Mouse (Mus musculus) skeletal muscle tissue, adult 2 months (tissue): ENCODE data around the gene Gjb6.
A peak's percentile ranks its signal among the peaks of the same experiment; 100 is the strongest.

ENCODE experiments used
- DNase-seq: peaks from one replicate; pipeline ENCODE4 v3.0.0-alpha.2; 2012; ENCODE audit warnings: low read depth, low spot score

Gjb6 gene

GRCm38 (mm10) chr14:57133161-57133661, at the start of gene Gjb6:
TSS of gene Gjb6 (minus strand) at chr14:57133611.
- DNase-seq: no peak

DNA sequence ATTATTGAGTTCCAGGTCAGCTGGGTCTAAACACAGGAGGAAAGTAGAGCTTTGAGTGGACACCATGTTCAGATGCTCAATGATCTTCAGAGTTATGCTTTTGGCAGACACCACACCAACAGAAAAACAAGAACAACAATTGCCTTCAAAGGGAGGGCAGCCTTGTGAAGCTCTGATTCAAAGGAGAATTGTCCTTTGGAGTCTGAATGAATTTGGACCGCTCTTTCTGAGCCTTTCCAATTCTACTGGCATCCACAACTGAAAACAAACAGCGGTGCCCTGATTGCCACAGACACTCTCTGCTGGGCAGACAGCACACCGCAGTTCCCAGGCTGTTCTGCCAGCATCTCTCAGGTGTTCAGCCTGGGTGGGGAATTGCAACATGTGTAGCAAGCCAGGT, 32.1 kb upstream of the Gjb6 start:
- DNase-seq: no peak

GRCm38 (mm10) chr14:57161833-57162232, 28.4 kb upstream of the Gjb6 start:
- DNase-seq: no peak

- DNase-seq: peak; percentile 77
Observed at GRCm38 (mm10) chr14:57161201-57161600, 27.8 kb upstream of the Gjb6 start.

DNA sequence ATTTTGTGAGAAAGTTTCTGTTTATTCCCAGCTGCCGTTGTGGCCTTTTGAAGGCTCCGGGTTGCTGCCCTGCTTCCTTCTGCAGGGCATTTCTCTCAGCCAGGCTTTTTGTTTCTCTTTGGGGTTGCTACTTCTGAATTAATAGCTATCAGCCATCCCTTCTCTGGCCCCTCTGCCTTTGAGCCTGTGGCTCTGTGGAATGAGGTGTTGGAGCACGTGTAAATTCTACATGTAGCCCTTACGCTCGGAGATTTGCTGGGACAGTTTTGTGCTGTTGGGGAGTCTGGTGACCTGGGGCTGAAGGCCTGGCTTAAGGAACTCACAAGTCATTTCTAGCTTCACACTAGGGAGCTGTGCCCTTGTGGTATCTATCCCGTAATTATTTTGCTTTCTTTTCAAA, 21.5 kb upstream of the Gjb6 start:
- no peak for DNase-seq

GRCm38 (mm10) chr14:57145741-57146140, 12.3 kb upstream of the Gjb6 start:
- no peak for DNase-seq

- DNase-seq: no peak
Observed at GRCm38 (mm10) chr14:57135265-57135664, 1.9 kb upstream of the Gjb6 start.

- DNase-seq: no peak
Observed at GRCm38 (mm10) chr14:57127383-57127782, 6.0 kb downstream of the Gjb6 start.

- no peak for DNase-seq
Observed at GRCm38 (mm10) chr14:57122295-57122694, 11.1 kb downstream of the Gjb6 start.

DNA sequence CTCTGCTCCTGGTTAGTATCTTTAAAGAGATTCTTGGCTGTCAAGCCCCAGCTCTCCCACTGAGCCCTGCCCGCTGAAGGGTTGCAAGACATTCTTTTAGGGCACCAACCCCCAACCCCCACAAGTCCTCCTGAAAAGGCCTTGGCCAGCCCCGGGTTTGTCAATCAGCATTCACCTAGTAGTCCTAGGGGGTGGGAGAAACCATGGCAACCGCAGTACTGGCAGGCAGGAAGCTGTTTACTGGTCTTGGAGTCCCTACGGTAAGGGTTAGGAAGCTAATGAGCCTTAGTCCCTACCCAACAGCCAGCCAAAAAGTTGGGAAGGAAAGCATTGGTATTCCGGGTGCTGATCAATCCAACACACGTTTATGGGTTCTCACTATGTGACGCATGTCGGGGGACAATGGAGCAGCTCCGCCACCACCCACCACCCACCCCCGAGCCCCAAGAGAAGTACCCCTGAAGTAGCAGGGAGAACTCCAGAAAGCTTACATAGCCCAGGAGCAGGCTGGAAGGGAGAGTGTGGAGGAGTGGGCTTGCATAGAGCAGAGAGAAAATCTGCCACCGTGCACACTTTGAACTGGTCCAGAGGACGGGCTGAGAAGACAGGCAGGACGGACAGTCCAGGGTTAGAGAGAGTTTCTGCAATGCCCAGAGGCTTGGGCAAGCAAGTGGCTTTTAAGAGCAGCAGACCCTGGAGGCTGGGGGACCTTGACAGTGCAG, 17.4 kb downstream of the Gjb6 start, which contains the start of gene Gm4491:
Gene Gm4491 (minus strand): TSS at position 61 of the 722 bp plus-strand sequence.
- no peak for DNase-seq

DNA sequence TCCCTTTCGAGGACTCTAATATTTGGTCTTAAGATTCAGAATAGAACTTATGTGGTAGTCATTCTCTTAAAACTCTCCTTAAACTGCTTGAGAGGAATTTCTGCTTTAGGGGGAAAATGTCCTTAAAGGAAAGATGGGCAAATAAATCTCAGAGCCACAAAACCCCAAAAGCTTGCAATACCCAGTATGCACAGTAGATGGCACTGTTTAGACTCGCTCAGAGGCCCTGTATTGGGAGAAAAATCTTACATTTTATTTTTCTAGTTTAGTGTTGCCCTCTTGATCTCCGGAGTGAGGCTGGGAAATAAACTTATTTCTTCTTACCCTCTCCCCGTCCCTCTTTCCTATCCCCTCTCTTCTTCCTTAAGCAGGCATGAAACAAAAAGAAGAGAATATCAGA, 24.2 kb downstream of the Gjb6 start:
- DNase-seq: no peak

GRCm38 (mm10) chr14:57107916-57108315, 25.5 kb downstream of the Gjb6 start:
- DNase-seq: no peak

- DNase-seq: no peak
Observed at GRCm38 (mm10) chr14:57107091-57107490, 26.3 kb downstream of the Gjb6 start.

- DNase-seq: no peak
Observed at GRCm38 (mm10) chr14:57105721-57106120, 27.7 kb downstream of the Gjb6 start.

DNA sequence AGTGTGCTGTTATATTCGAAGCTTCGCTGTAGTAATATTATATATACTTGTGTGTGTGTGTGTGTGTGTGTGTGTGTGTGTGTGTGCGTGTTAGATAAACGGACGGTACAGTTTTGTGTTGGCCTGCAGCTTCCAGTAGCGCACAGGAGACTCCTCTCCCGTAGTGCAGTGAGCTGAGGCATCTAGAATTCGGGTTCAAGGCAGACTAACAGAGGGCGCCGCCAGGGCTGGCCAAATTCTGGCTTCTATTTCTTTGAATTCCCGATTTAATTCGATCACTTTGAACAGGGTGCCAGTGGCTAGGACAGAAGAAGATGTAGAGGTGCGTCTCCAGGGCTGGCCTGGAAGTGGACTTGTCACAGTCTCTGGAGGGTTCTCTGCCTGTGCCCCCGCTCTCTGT, 28.3 kb downstream of the Gjb6 start:
- DNase-seq: no peak

- DNase-seq: no peak
Observed at GRCm38 (mm10) chr14:57104106-57105023, 29.0 kb downstream of the Gjb6 start, which contains the start of gene Gjb2. TSS of gene Gjb2 (minus strand) at chr14:57104702.

DNA sequence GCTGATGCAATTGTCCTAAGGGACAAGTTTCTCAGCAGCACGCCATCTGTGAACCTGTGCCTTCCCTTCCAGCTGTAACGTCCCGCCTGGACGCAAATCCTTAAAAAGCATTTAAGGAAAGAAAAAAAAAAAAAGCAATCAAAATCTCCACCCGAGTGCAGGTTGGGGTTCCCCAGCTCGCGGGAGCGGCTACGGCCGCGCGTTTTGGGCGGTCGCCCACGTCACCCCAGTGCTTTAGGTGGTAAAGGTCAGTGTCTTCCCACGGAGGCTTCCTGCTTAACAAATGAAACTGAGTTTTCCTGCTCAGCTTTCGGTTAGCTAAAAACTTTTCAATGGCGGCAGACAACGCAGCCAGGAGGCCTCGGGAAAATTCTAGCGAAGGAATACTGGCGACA, 29.7 kb downstream of the Gjb6 start:
- no peak for DNase-seq

DNA sequence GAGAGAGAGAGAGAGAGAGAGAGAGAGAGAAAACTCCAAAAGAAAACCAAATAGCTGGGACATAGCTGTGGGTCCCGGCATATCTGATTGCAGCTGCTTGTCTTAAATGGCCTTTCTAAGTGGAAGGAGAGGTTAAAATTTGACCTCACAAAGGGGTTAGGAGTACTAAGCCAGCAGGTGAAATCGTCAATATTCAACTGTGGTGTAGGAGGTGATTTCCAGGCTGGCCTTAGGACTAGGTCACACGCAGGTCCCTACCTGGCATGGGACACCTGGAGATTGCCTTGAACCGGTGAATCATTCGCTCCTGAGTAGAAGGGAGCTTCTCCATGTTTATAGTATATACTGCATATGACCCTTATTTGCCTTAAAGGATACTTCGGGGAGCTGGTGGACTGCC, 30.3 kb downstream of the Gjb6 start:
- no peak for DNase-seq

DNA sequence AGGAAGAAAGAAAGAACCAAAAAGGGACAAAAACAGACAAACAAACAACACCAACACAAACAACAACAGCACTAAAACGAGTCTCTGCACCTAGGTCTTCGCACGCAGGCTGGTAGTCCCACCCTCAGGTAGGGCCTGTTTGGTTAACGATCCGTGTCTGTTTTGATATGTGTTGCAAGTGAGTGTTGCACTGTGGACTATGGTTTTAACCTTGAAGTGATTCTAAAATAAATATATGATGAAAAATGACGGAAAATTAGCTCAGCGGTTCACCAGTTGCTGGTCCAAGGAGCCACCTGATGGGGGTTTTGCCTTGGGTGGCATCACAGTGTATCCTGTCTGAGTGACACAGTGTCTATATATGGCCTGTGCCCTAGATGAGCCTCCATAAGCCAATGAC, 31.8 kb downstream of the Gjb6 start:
- no peak for DNase-seq

GRCm38 (mm10) chr14:57095855-57096254, 37.6 kb downstream of the Gjb6 start:
- DNase-seq: no peak

DNA sequence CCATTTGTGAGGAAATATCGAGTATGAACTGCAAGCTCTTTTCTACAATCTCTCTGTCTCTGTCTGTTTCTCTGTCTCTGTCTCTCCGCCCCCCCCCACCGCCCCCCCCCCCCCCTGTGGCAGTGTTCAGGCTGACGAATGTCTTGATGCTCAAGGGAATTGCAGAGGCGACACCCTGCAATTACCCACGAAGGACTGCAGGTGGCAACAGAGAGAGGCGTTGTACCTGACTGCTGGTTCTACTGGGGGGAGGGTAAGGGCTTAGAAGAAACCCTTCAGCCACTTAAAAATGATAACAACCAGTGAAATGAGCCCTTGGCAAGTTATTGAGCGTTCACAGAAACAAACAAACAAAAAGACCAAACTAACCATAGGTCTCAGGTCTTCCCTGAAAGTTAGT, 40.4 kb downstream of the Gjb6 start:
- peak; percentile 21 for DNase-seq

DNA sequence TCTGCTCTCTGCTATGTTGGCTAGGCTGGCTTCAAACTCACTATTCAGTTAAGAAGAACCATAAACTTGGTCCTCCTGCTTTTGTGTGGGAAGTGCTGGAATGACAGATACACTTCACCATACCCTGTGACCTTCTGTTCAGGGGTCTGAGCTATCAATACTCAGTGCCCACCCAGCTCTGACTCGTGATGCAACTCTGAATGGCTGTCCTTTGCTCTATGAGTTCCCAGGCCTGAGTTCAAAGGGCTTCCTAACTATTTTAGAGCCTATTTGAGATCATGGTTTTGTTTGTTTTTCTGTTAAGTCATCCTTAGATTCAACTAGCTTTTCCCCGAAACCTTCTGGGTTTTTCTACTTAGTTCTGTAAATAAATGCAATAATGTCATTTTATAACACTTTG, 43.4 kb downstream of the Gjb6 start:
- DNase-seq: no peak

- DNase-seq: no peak
Observed at GRCm38 (mm10) chr14:57089107-57089506, 44.3 kb downstream of the Gjb6 start.
